Mouse (Mus musculus): ENCODE data around the gene 4933417A18Rik. TPM values are rescaled to one million over a fixed set of nuclear protein-coding genes. Genes with fewer than 3 reads are reported as not detected.
"Not testable (repeated sequence)": the region's sequence is repeated elsewhere in the genome, so short reads cannot be mapped to it uniquely, and the experiment has no call there.

4933417A18Rik gene
- polyA plus RNA-seq, 1 experiment from 2014 or later: not detected

DNA sequence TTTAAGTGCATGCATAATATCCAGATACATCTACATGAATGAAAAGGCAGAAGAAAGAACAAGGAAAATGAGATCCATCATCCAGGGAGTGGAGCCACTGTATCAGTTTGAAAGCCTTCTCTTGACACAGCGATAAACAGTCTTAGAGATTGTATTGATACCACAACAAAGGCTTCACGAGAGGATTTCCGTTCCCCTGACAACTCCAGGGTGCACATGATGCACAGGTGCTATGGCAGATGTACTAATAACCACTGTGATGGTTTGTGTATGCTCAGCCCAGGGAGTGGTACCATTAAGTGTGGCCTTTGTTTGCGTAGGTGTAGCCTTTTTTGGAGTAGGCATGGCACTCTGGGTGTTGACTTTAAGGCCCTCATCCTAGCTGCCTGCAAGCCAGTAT lies 32.7 kb downstream of the 4933417A18Rik start:
- no peak overlapping the region for H3K4me3 ChIP-seq
- H3K4me1 ChIP-seq: no peaks in the 10 kb centered on the region
- no peaks in the 10 kb centered on the region for H3K27me3 ChIP-seq
- ATAC-seq (replicated peaks): no peak
- no peak overlapping the region for H3K9ac ChIP-seq (replicated peaks)
- 86% methylated on average over 4 of the region's 4 CpGs for WGBS
- H3K36me3 ChIP-seq: no peaks in the 10 kb centered on the region
- H3K9me3 ChIP-seq: no peaks in the 10 kb centered on the region
- H3K4me2 ChIP-seq (replicated peaks): no peak overlapping the region
- no peak overlapping the region for H3K27ac ChIP-seq (replicated peaks)

GRCm38 (mm10) chr13:34958158-34958557 lies 33.9 kb downstream of the 4933417A18Rik start:
- H3K9me3 ChIP-seq; H3K36me3 ChIP-seq; H3K27me3 ChIP-seq; H3K4me1 ChIP-seq; ATAC-seq (replicated peaks); H3K4me2 ChIP-seq (replicated peaks); H3K27ac ChIP-seq (replicated peaks); H3K9ac ChIP-seq (replicated peaks); H3K4me3 ChIP-seq: not testable (repeated sequence)
- WGBS: 74% methylated on average over 3 of the region's 3 CpGs

GRCm38 (mm10) chr13:34960996-34961770 lies 37.0 kb downstream of the 4933417A18Rik start:
- H3K9ac ChIP-seq (replicated peaks): no peak overlapping the region
- H3K9me3 ChIP-seq: no peaks in the 10 kb centered on the region
- no peak overlapping the region for H3K27ac ChIP-seq (replicated peaks)
- no peak overlapping the region for H3K4me2 ChIP-seq (replicated peaks)
- H3K36me3 ChIP-seq: no peaks in the 10 kb centered on the region
- peaks cover 9% of the 10 kb centered on the region; the same call in 1 of the 2 replicates for H3K27me3 ChIP-seq
- ATAC-seq (replicated peaks): no peak
- no peak overlapping the region for H3K4me3 ChIP-seq
- H3K4me1 ChIP-seq: peaks cover 17% of the 10 kb centered on the region
- 92% methylated on average over 4 of the region's 4 CpGs for WGBS

DNA sequence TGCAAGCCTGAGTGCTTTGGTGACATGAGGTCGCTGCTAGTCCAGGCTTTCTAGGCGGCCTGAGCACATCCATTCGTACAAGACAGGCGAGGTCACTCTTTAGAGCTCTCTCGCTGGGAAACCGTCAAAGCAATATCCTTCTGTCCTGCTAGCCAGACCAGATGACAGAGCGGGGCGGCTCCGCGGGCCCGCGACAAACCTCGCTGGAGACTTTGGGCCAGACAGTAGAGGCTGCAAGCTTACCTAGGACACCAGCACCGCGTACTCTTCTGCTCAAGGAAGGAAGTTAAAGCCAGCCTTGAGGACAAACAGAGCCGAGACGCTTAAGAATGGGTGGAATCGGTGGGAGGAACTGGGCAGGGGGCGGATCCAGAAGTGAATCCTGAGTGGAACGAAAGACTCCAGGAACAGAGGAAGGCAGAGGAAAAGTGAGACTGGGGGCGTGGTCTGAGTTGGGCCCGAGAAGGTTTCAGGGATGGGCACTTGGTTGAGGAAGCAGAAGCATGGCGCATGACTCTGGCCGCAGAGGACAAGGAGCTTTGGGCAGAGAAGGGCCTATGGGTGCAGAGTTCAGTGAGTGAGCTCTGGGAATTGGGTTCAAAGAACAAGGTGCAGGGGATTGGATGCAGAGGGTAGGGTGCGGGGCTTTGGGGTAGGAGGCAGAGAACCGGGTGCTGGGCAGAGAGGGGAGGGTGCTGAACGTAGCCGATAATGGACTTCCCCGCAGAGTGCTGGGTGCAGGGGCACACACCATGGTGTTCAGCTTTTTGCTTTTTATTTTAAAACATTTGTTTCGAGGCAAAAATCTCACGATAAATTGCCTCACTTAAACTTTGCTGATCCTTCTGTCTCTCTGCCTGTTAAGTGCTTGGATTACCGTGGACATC lies 39.5 kb downstream of the 4933417A18Rik start, which contains the start of gene Eci3:
Gene Eci3, minus strand, starts transcription at position 300 of the 887 bp plus-strand sequence.
- no peaks in the 10 kb centered on the region for H3K9me3 ChIP-seq
- no peak within 1 kb of the TSS for H3K27ac ChIP-seq (replicated peaks)
- peak within 1 kb of the TSS; percentile 65 for H3K4me2 ChIP-seq (replicated peaks)
- ATAC-seq (replicated peaks): peak; percentile 60; the same call in 1 of the 2 replicates
- H3K4me1 ChIP-seq: peaks cover 17% of the 10 kb centered on the region
- H3K27me3 ChIP-seq: peaks cover 9% of the 10 kb centered on the region; the same call in 1 of the 2 replicates
- 3% methylated on average over 32 of the region's 32 CpGs for WGBS
- H3K4me3 ChIP-seq: peak within 1 kb of the TSS; percentile 39
- H3K9ac ChIP-seq (replicated peaks): peak within 1 kb of the TSS; percentile 24; the same call in 1 of the 2 replicates
- H3K36me3 ChIP-seq: no peaks in the 10 kb centered on the region

- Histone ChIP-seq H3K4me3 (peak overlapping the region; percentile 39), H3K4me2 (replicated peaks) (peak overlapping the region; percentile 65), H3K9me3 (no peaks in the 10 kb centered on the region), H3K27ac (replicated peaks) (no peak overlapping the region), H3K27me3 (peaks cover 9% of the 10 kb centered on the region; the same call in 1 of the 2 replicates), H3K36me3 (no peaks in the 10 kb centered on the region), H3K4me1 (peaks cover 17% of the 10 kb centered on the region), H3K9ac (replicated peaks) (peak overlapping the region; percentile 24; the same call in 1 of the 2 replicates)
- WGBS: 5% methylated on average over 14 of the region's 14 CpGs
- ATAC-seq (replicated peaks): no peak
These were observed 40.2 kb downstream of the 4933417A18Rik start for GRCm38 (mm10) chr13:34964419-34964818.

- Histone ChIP-seq H3K9me3 (no peaks in the 10 kb centered on the region), H3K4me3 (peak overlapping the region; percentile 39), H3K4me1 (peaks cover 17% of the 10 kb centered on the region), H3K4me2 (replicated peaks) (peak overlapping the region; percentile 65), H3K36me3 (no peaks in the 10 kb centered on the region), H3K9ac (replicated peaks) (no peak overlapping the region), H3K27ac (replicated peaks) (no peak overlapping the region), H3K27me3 (peaks cover 9% of the 10 kb centered on the region; the same call in 1 of the 2 replicates)
- WGBS: 5% methylated on average over 5 of the region's 5 CpGs
- ATAC-seq (replicated peaks): no peak
These were observed 40.7 kb downstream of the 4933417A18Rik start for GRCm38 (mm10) chr13:34964866-34965265.

DNA sequence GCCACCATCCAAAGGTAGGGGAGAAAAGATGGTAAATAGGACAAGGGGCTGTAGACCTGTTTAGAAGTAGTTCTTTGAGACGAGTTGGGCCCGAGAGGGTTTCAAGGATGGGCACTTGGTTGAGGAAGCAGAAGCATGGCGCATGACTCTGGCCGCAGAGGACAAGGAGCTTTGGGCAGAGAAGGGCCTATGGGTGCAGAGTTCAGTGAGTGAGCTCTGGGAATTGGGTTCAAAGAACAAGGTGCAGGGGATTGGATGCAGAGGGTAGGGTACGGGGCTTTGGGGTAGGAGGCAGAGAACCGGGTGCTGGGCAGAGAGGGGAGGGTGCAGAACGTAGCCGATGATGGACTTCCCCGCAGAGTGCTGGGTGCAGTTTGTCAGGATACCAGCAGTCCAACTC lies 41.4 kb downstream of the 4933417A18Rik start:
- not testable (repeated sequence) for H3K9me3 ChIP-seq; H3K9ac ChIP-seq (replicated peaks); H3K4me2 ChIP-seq (replicated peaks); H3K4me3 ChIP-seq; ATAC-seq (replicated peaks); H3K36me3 ChIP-seq; H3K27me3 ChIP-seq; H3K27ac ChIP-seq (replicated peaks)
- 75% methylated on average over 9 of the region's 9 CpGs for WGBS
- H3K4me1 ChIP-seq: peaks cover 17% of the 10 kb centered on the region

GRCm38 (mm10) chr13:34972456-34972855 lies 48.2 kb downstream of the 4933417A18Rik start:
- H3K4me2 ChIP-seq (replicated peaks); H3K27me3 ChIP-seq; H3K9ac ChIP-seq (replicated peaks); ATAC-seq (replicated peaks); H3K4me1 ChIP-seq; H3K27ac ChIP-seq (replicated peaks); H3K4me3 ChIP-seq; H3K9me3 ChIP-seq: not testable (repeated sequence)
- peaks cover 10% of the 10 kb centered on the region for H3K36me3 ChIP-seq

DNA sequence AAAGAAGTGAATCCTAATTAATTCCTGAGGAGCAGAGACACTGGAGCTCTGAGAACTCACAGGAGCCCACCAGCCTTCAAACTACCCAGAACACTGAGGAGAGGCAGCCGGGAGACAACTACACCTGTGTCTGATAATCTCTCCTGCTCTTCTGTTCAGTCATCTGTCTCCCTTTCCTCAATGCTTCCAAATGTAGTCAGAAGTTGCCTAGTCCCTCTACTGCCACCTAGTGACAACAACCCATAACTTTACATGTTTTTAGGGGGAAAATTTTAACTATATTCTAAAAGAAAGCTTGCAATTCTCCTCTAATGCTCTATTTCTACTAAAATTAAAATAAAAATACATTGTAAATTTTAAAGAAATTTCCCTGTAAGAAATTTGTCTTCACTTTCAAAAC lies 48.9 kb downstream of the 4933417A18Rik start:
- H3K27ac ChIP-seq (replicated peaks): no peak overlapping the region
- H3K9ac ChIP-seq (replicated peaks): no peak overlapping the region
- H3K36me3 ChIP-seq: peaks cover 17% of the 10 kb centered on the region
- H3K9me3 ChIP-seq: no peaks in the 10 kb centered on the region
- H3K27me3 ChIP-seq: no peaks in the 10 kb centered on the region
- 43% methylated on average over 1 of the region's 1 CpGs for WGBS
- H3K4me3 ChIP-seq: no peak overlapping the region
- H3K4me2 ChIP-seq (replicated peaks): no peak overlapping the region
- H3K4me1 ChIP-seq: no peaks in the 10 kb centered on the region
- no peak for ATAC-seq (replicated peaks)

DNA sequence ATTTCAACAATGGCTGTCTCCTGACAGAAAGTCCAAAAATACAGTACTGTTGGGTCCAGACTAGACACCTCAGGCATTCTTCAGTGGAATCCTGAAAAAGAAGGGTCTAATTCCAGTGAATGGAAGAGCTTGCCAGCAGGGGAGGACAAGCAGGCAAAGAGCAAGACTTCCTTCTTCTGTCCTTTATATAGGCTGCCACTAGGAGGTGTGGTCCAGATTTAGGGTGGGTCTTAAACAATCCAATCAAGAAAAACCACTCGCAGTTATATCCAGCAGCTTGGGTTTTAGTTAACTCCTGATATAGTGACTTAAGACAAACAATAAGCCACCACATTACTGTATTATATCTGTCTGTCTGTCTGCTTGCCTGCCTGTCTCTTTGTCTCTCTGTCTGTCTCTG lies 49.6 kb downstream of the 4933417A18Rik start:
- H3K9ac ChIP-seq (replicated peaks): no peak overlapping the region
- H3K36me3 ChIP-seq: peaks cover 23% of the 10 kb centered on the region
- H3K4me2 ChIP-seq (replicated peaks): no peak overlapping the region
- no peaks in the 10 kb centered on the region for H3K4me1 ChIP-seq
- no peaks in the 10 kb centered on the region for H3K9me3 ChIP-seq
- 68% methylated on average over 1 of the region's 1 CpGs for WGBS
- no peak overlapping the region for H3K27ac ChIP-seq (replicated peaks)
- ATAC-seq (replicated peaks): no peak
- H3K27me3 ChIP-seq: no peaks in the 10 kb centered on the region
- H3K4me3 ChIP-seq: no peak overlapping the region

DNA sequence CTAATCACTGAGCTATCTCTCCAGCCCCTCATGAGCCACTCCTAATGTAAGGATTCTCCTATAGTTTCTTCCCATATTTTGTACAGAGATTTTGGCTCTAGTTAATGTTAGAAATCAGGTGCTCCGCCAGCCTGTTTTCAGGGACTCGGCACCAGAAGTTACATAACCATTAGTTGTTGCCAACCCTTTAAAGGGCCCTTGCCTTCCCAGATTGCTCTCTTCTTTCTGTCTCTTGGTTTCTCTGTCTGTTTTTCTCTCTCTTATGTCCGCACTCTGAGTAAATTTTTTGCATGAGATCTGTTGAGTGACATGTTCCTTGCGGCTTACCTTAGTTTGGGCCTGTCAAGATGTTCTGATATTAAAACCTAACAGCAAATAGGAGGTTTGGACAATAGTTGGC lies 51.9 kb downstream of the 4933417A18Rik start:
- H3K9me3 ChIP-seq: no peaks in the 10 kb centered on the region
- no peaks in the 10 kb centered on the region for H3K4me1 ChIP-seq
- H3K9ac ChIP-seq (replicated peaks): no peak overlapping the region
- H3K4me3 ChIP-seq: no peak overlapping the region
- peaks cover 46% of the 10 kb centered on the region for H3K36me3 ChIP-seq
- H3K27me3 ChIP-seq: no peaks in the 10 kb centered on the region
- ATAC-seq (replicated peaks): no peak
- H3K4me2 ChIP-seq (replicated peaks): no peak overlapping the region
- H3K27ac ChIP-seq (replicated peaks): no peak overlapping the region
- 93% methylated on average over 4 of the region's 4 CpGs for WGBS

DNA sequence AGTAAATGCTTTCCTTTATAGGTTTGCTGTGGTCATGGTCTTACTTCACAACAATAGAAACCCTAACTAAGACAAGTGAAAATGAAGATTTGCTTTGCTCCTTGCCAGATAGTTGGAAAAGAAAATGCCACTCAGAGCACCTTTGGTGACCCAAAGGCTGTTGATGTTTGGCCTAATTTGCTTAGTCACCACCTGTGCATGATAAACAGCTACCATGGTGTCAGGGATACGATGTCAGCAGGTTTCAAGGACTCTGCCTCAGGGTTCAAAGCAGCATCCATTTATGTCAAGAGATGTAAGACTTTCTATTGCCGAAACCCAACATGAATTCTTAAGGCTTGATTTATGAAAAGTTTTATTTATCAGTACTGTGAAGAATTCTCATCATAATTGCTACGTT lies 53.2 kb downstream of the 4933417A18Rik start:
- Histone ChIP-seq H3K9me3 (no peaks in the 10 kb centered on the region), H3K4me2 (replicated peaks) (no peak overlapping the region), H3K4me1 (no peaks in the 10 kb centered on the region), H3K4me3 (no peak overlapping the region), H3K36me3 (peaks cover 55% of the 10 kb centered on the region), H3K27ac (replicated peaks) (no peak overlapping the region), H3K9ac (replicated peaks) (no peak overlapping the region), H3K27me3 (no peaks in the 10 kb centered on the region)
- no peak for ATAC-seq (replicated peaks)
- 96% methylated on average over 3 of the region's 3 CpGs for whole genome bisulfite sequencing

Data from forebrain, embryonic 15.5 days (tissue).